Mouse (Mus musculus) limb, embryonic 14.5 days (tissue): ENCODE results near the gene Stxbp1. TPM values are rescaled to one million over a fixed set of nuclear protein-coding genes. Genes with fewer than 3 reads are reported as not detected.
A peak's percentile ranks its signal among the peaks of the same experiment; 100 is the strongest.

Experiments
- ATAC-seq: fragments of 200-750 bp; cut with Nextera tagmentation; 2 replicates; pipeline ENCODE4 v1.8.0; 2017; ENCODE audit warnings: low read depth, moderate number of reproducible peaks, moderate TSS enrichment; ENCODE audit not compliant: low FRiP score
- DNase-seq: peaks from one replicate; pipeline ENCODE4 v3.0.0-alpha.2; 2015; ENCODE audit warnings: low spot score
- H3K27ac ChIP-seq: fragments of 300-500 bp; sonication (generic); replicated peaks from 2 replicates; pipeline ENCODE4 v1.5.1; 2014; ENCODE audit warnings: low read depth, mild to moderate bottlenecking, low read length, moderate library complexity, mixed read lengths
- H3K27me3 ChIP-seq: fragments of 300-500 bp; sonication (generic); 2 replicates; pipeline ENCODE4 v1.6.1; 2014; ENCODE audit warnings: low read length, mixed read lengths; ENCODE audit not compliant: control insufficient read depth, insufficient read depth
- H3K36me3 ChIP-seq: fragments of 300-500 bp; sonication (generic); 2 replicates; pipeline ENCODE4 v1.6.1; 2014; ENCODE audit warnings: mild to moderate bottlenecking, low read length, moderate library complexity, mixed read lengths; ENCODE audit not compliant: control insufficient read depth, insufficient read depth
- H3K4me1 ChIP-seq: fragments of 300-500 bp; sonication (generic); 2 replicates; pipeline ENCODE4 v1.6.1; 2014; ENCODE audit warnings: antibody characterized with exemption, low read length, mixed read lengths; ENCODE audit not compliant: control insufficient read depth, insufficient read depth
- H3K4me2 ChIP-seq: fragments of 300-500 bp; sonication (generic); replicated peaks from 2 replicates; pipeline ENCODE4 v1.6.1; 2014; ENCODE audit warnings: low read depth, mild to moderate bottlenecking, low read length, moderate library complexity; ENCODE audit not compliant: severe bottlenecking
- H3K4me3 ChIP-seq: fragments of 300-500 bp; sonication (generic); replicated peaks from 2 replicates; pipeline ENCODE4 v1.5.1; 2014; ENCODE audit warnings: low read length
- H3K9ac ChIP-seq: fragments of 300-500 bp; sonication (generic); 2 replicates; pipeline ENCODE4 v1.6.1; 2014; ENCODE audit warnings: mild to moderate bottlenecking, low read depth, low read length, moderate library complexity; ENCODE audit not compliant: severe bottlenecking
- H3K9me3 ChIP-seq: fragments of 300-500 bp; sonication (generic); 2 replicates; pipeline ENCODE4 v1.6.1; 2016; ENCODE audit warnings: low read length; ENCODE audit not compliant: control insufficient read depth
- POLR2A ChIP-seq: fragments of 200-500 bp; IDR thresholded peaks from 2 replicates; pipeline ENCODE4 v1.8.0; 2012; ENCODE audit warnings: inconsistent platforms, mild to moderate bottlenecking, moderate library complexity, borderline replicate concordance; ENCODE audit not compliant: insufficient read depth, insufficient read length; ENCODE audit errors: extremely low read depth
- WGBS: fragments of 180-500 bp; shearing (Covaris S2); extraction: QIAGEN DNeasy Blood & Tissue Kit; methylation state at CpG from one replicate; pipeline ENCODE4 v1.1.7; 2014; 5-methylcytosine and 5-hydroxymethylcytosine counted together
- polyA plus RNA-seq, 2 experiments: library from polyadenylated mRNA; depleted of rRNA in 1 of 2; stranded (reverse) in 1 of 2; unstranded in 1 of 2; fragments of >200 nt; fragmentation: Nextera tagmentation in 1 of 2; extraction: Ambion mirVana in 1 of 2; gene quantifications; 2 replicates each; pipeline versions ENCODE4 v1.2.1 to v1.2.3; 2012 to 2014

Stxbp1 gene
- polyA plus RNA-seq, 2 experiments = 15.8 to 22.2 TPM

- Histone ChIP-seq H3K4me3 (no peak overlapping the region), H3K27me3 (no peaks in the 10 kb centered on the region), H3K9ac (no peak overlapping the region), H3K36me3 (peaks cover 4% of the 10 kb centered on the region; the same call in 1 of the 2 replicates), H3K4me1 (peaks cover 3% of the 10 kb centered on the region; the same call in 1 of the 2 replicates), H3K4me2 (no peak overlapping the region), H3K27ac (no peak overlapping the region), H3K9me3 (no peaks in the 10 kb centered on the region)
- ATAC-seq (no peak), DNase-seq (no peak)
- 85% methylated on average over 6 of the region's 6 CpGs for WGBS
- no peak for TF ChIP-seq POLR2A
Measured at GRCm38 (mm10) chr2:32825796-32826195, 21.2 kb downstream of the Stxbp1 start.

- no peak for ATAC-seq
- H3K4me2 ChIP-seq = no peak overlapping the region
- WGBS = 92% methylated on average over 1 of the region's 1 CpGs
- H3K4me3 ChIP-seq = no peak overlapping the region
- H3K4me1 ChIP-seq = peaks cover 3% of the 10 kb centered on the region; the same call in 1 of the 2 replicates
- no peak overlapping the region for H3K27ac ChIP-seq
- H3K27me3 ChIP-seq = no peaks in the 10 kb centered on the region
- no peak for TF ChIP-seq POLR2A
- no peak overlapping the region for H3K9ac ChIP-seq
- DNase-seq = no peak
- peaks cover 8% of the 10 kb centered on the region; the same call in 1 of the 2 replicates for H3K36me3 ChIP-seq
- no peaks in the 10 kb centered on the region for H3K9me3 ChIP-seq
Measured at GRCm38 (mm10) chr2:32824778-32825177, 22.3 kb downstream of the Stxbp1 start.

- Histone ChIP-seq H3K36me3 (peaks cover 8% of the 10 kb centered on the region; the same call in 1 of the 2 replicates), H3K27me3 (no peaks in the 10 kb centered on the region), H3K4me1 (peaks cover 3% of the 10 kb centered on the region; the same call in 1 of the 2 replicates), H3K27ac (no peak overlapping the region), H3K9ac (no peak overlapping the region), H3K4me2 (no peak overlapping the region), H3K9me3 (no peaks in the 10 kb centered on the region), H3K4me3 (no peak overlapping the region)
- DNase-seq = peak; percentile 20
- no peak for TF ChIP-seq POLR2A
- peak; percentile 38 for ATAC-seq
- 49% methylated on average over 8 of the region's 8 CpGs for WGBS
Measured at GRCm38 (mm10) chr2:32824181-32824580, 22.9 kb downstream of the Stxbp1 start.

DNA sequence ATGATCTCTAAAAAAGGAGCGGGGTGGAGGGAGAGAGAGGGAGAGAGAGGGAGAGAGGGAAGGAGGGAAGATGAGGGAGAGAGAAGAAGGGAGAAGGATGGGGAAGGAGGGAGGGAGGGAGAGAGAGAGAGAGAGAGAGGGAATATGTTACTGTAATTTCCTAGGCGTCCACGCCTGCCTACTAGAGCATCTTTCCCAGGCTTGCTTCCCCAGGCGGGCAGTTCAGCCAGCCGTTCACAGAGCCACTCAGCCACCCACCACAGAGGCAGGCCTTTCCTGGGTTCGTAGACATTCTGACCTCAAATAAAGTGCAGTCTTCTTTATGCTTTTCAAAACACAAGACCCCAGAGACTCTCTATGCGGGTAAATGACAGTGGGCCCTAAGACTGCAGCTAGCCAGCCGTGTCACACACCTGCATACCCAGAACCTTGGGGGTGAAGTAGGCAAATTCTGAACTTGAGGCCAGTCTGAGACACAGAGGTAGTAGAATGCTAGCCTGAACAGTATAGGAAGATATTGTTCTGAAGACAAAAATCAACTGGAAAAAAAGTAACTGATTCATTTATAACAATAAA, 23.4 kb downstream of the Stxbp1 start:
- 63% methylated on average over 8 of the region's 8 CpGs for WGBS

GRCm38 (mm10) chr2:32823153-32823552, 23.9 kb downstream of the Stxbp1 start:
- H3K4me2 ChIP-seq = no peak overlapping the region
- ATAC-seq = no peak
- peaks cover 3% of the 10 kb centered on the region; the same call in 1 of the 2 replicates for H3K4me1 ChIP-seq
- DNase-seq = no peak
- H3K36me3 ChIP-seq = peaks cover 11% of the 10 kb centered on the region; the same call in 1 of the 2 replicates
- 52% methylated on average over 11 of the region's 11 CpGs for WGBS
- no peaks in the 10 kb centered on the region for H3K27me3 ChIP-seq
- H3K9ac ChIP-seq = no peak overlapping the region
- H3K27ac ChIP-seq = no peak overlapping the region
- no peak overlapping the region for H3K4me3 ChIP-seq
- TF ChIP-seq POLR2A = no peak
- no peaks in the 10 kb centered on the region for H3K9me3 ChIP-seq

More for the DNA sequence above, 23.4 kb downstream of the Stxbp1 start:
- Histone ChIP-seq H3K4me3 (no peak overlapping the region), H3K4me1 (peaks cover 3% of the 10 kb centered on the region; the same call in 1 of the 2 replicates), H3K4me2 (no peak overlapping the region), H3K27ac (no peak overlapping the region), H3K9ac (0 out of 2 replicates have a peak overlapping the region, but pooled peaks have one; percentile 12), H3K27me3 (no peaks in the 10 kb centered on the region), H3K9me3 (no peaks in the 10 kb centered on the region), H3K36me3 (peaks cover 8% of the 10 kb centered on the region; the same call in 1 of the 2 replicates)
- DNase-seq (no peak), ATAC-seq (no peak)
- TF ChIP-seq POLR2A = no peak
